Mouse (Mus musculus): ENCODE results near the gene Plekhg1. TPM values are rescaled to one million over a fixed set of nuclear protein-coding genes. Genes with fewer than 3 reads are reported as not detected.
A peak's percentile ranks its signal among the peaks of the same experiment; 100 is the strongest.

Gene Plekhg1
- polyA plus RNA-seq, 1 experiment from 2014 or later = 17.5 TPM

GRCm38 (mm10) chr10:3863411-3864195 is 123.4 kb downstream of the Plekhg1 start:
- H3K9ac ChIP-seq (ENCODE audit: low read depth, low read length) = peak overlapping the region; percentile 48
- peak overlapping the region; percentile 54 for H3K4me2 ChIP-seq (ENCODE audit: low read depth, low read length)
- DNase-seq (ENCODE audit: low spot score) (peak; percentile 91), ATAC-seq (ENCODE audit: low read depth) (peak; percentile 82)
- 8% methylated on average over 12 of the region's 12 CpGs for WGBS
- H3K36me3 ChIP-seq (ENCODE audit: control insufficient read depth, insufficient read depth, low read length) = no peaks in the 10 kb centered on the region
- peaks cover 36% of the 10 kb centered on the region for H3K4me1 ChIP-seq (ENCODE audit: control insufficient read depth, insufficient read depth, low read length)
- H3K27ac ChIP-seq (replicated peaks; ENCODE audit: low read depth, low read length) = peak overlapping the region; percentile 86
- no peaks in the 10 kb centered on the region for H3K27me3 ChIP-seq (replicated peaks; ENCODE audit: control insufficient read depth, insufficient read depth, low read length)
- H3K4me3 ChIP-seq (ENCODE audit: low read depth, low read length) = peak overlapping the region; percentile 24
- H3K9me3 ChIP-seq (ENCODE audit: control insufficient read depth, low read length) = no peaks in the 10 kb centered on the region

GRCm38 (mm10) chr10:3864196-3864540 is 124.0 kb downstream of the Plekhg1 start:
- peak; percentile 76 for ATAC-seq (ENCODE audit: low read depth)
- H3K27ac ChIP-seq (replicated peaks; ENCODE audit: low read depth, low read length) = peak overlapping the region; percentile 86

GRCm38 (mm10) chr10:3867298-3867697 is 127.1 kb downstream of the Plekhg1 start:
- no peaks in the 10 kb centered on the region for H3K36me3 ChIP-seq (ENCODE audit: control insufficient read depth, insufficient read depth, low read length)
- ATAC-seq (ENCODE audit: low read depth) = no peak

More at GRCm38 (mm10) chr10:3864196-3864540, 124.0 kb downstream of the Plekhg1 start:
- Histone ChIP-seq H3K4me2 (ENCODE audit: low read depth, low read length) (peak overlapping the region; percentile 54), H3K9me3 (ENCODE audit: control insufficient read depth, low read length) (no peaks in the 10 kb centered on the region), H3K27me3 (replicated peaks; ENCODE audit: control insufficient read depth, insufficient read depth, low read length) (no peaks in the 10 kb centered on the region), H3K36me3 (ENCODE audit: control insufficient read depth, insufficient read depth, low read length) (no peaks in the 10 kb centered on the region), H3K4me3 (ENCODE audit: low read depth, low read length) (peak overlapping the region; percentile 24), H3K9ac (ENCODE audit: low read depth, low read length) (peak overlapping the region; percentile 48), H3K4me1 (ENCODE audit: control insufficient read depth, insufficient read depth, low read length) (peaks cover 30% of the 10 kb centered on the region)
- WGBS = 12% methylated on average over 6 of the region's 6 CpGs
- DNase-seq (ENCODE audit: low spot score) = peak; percentile 86

DNA sequence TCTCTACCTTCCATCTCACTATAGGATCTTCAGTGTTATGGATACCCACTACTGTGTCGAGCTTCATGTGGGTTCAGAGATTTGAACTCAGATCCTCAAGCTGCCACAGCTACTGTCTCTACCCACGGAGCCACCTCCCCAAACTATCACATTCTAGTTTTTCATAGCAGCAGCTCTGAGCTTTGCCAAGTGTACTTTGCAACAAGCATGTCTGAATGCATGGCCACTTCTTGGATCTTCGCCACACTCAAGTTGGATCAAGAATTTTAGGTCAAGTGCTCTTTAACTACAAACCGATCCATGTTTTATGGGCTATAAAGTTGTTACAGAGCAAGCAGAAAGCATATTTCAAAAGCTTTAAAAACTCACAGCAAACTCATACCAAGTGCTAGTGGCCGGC is 130.7 kb downstream of the Plekhg1 start:
- Histone ChIP-seq H3K4me3 (ENCODE audit: low read depth, low read length) (no peak overlapping the region), H3K4me1 (ENCODE audit: control insufficient read depth, insufficient read depth, low read length) (no peaks in the 10 kb centered on the region), H3K27me3 (replicated peaks; ENCODE audit: control insufficient read depth, insufficient read depth, low read length) (no peaks in the 10 kb centered on the region), H3K36me3 (ENCODE audit: control insufficient read depth, insufficient read depth, low read length) (peaks cover 14% of the 10 kb centered on the region), H3K27ac (replicated peaks; ENCODE audit: low read depth, low read length) (no peak overlapping the region), H3K9me3 (ENCODE audit: control insufficient read depth, low read length) (no peaks in the 10 kb centered on the region), H3K9ac (ENCODE audit: low read depth, low read length) (no peak overlapping the region), H3K4me2 (ENCODE audit: low read depth, low read length) (no peak overlapping the region)
- no peak for DNase-seq (ENCODE audit: low spot score)
- no peak for ATAC-seq (ENCODE audit: low read depth)
- WGBS = 85% methylated on average over 5 of the region's 5 CpGs

More at GRCm38 (mm10) chr10:3867298-3867697, 127.1 kb downstream of the Plekhg1 start:
- no peak overlapping the region for H3K27ac ChIP-seq (replicated peaks; ENCODE audit: low read depth, low read length)
- no peak overlapping the region for H3K4me2 ChIP-seq (ENCODE audit: low read depth, low read length)
- H3K4me1 ChIP-seq (ENCODE audit: control insufficient read depth, insufficient read depth, low read length) = peaks cover 19% of the 10 kb centered on the region
- no peak overlapping the region for H3K9ac ChIP-seq (ENCODE audit: low read depth, low read length)
- no peak overlapping the region for H3K4me3 ChIP-seq (ENCODE audit: low read depth, low read length)
- H3K27me3 ChIP-seq (replicated peaks; ENCODE audit: control insufficient read depth, insufficient read depth, low read length) = no peaks in the 10 kb centered on the region
- no peaks in the 10 kb centered on the region for H3K9me3 ChIP-seq (ENCODE audit: control insufficient read depth, low read length)
- DNase-seq (ENCODE audit: low spot score) = no peak

- no peak overlapping the region for H3K27ac ChIP-seq (replicated peaks; ENCODE audit: low read depth, low read length)
- peaks cover 14% of the 10 kb centered on the region for H3K36me3 ChIP-seq (ENCODE audit: control insufficient read depth, insufficient read depth, low read length)
- no peaks in the 10 kb centered on the region for H3K27me3 ChIP-seq (replicated peaks; ENCODE audit: control insufficient read depth, insufficient read depth, low read length)
- no peak overlapping the region for H3K4me3 ChIP-seq (ENCODE audit: low read depth, low read length)
- H3K9me3 ChIP-seq (ENCODE audit: control insufficient read depth, low read length) = no peaks in the 10 kb centered on the region
- WGBS = 90% methylated on average over 6 of the region's 6 CpGs
- ATAC-seq (ENCODE audit: low read depth) (no peak), DNase-seq (ENCODE audit: low spot score) (no peak)
- H3K9ac ChIP-seq (ENCODE audit: low read depth, low read length) = no peak overlapping the region
- no peak overlapping the region for H3K4me2 ChIP-seq (ENCODE audit: low read depth, low read length)
- H3K4me1 ChIP-seq (ENCODE audit: control insufficient read depth, insufficient read depth, low read length) = 0 out of 2 replicates have a peak, but pooled peaks cover under 1% of the 10 kb centered on the region
These were observed 133.3 kb downstream of the Plekhg1 start for GRCm38 (mm10) chr10:3873467-3873866.

DNA sequence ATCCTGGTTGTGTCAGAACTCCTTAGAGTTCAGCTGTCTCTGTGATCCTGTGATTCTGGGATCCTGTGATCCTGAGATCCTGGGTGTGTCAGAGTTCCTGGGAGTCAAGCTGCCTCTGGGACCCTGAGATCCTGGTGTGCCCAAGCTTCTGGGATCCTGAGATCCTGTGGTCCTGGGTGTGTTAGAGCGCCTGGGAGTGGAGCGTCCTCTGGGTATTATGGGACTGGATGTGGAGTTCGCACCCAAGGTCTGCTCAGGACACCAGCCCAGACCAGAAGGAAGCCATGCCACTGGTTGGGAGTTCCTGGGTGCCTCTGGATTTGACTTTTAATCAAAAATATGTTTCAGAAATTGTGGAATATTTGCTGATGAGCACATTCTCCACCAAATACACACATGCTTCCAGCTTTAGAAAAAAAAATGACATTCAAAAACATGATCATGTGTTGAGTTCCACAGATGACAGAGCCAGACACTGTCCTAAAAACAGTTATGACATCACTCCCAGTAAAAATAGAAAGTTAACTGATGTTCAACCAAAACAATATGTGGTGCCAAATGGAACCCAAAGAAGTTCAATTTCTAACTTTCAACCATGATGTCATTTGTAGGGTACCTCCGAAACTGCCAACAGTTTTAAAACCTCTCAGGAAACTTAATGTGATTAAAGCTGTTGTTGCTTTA is 137.8 kb downstream of the Plekhg1 start:
- Histone ChIP-seq H3K36me3 (ENCODE audit: control insufficient read depth, insufficient read depth, low read length) (peaks cover 9% of the 10 kb centered on the region), H3K9me3 (ENCODE audit: control insufficient read depth, low read length) (no peaks in the 10 kb centered on the region), H3K9ac (ENCODE audit: low read depth, low read length) (no peak overlapping the region), H3K4me3 (ENCODE audit: low read depth, low read length) (no peak overlapping the region), H3K27me3 (replicated peaks; ENCODE audit: control insufficient read depth, insufficient read depth, low read length) (no peaks in the 10 kb centered on the region), H3K4me1 (ENCODE audit: control insufficient read depth, insufficient read depth, low read length) (0 out of 2 replicates have a peak, but pooled peaks cover 2% of the 10 kb centered on the region), H3K27ac (replicated peaks; ENCODE audit: low read depth, low read length) (no peak overlapping the region), H3K4me2 (ENCODE audit: low read depth, low read length) (no peak overlapping the region)
- 90% methylated on average over 4 of the region's 4 CpGs for WGBS
- no peak for DNase-seq (ENCODE audit: low spot score)
- ATAC-seq (ENCODE audit: low read depth) = no peak

DNA sequence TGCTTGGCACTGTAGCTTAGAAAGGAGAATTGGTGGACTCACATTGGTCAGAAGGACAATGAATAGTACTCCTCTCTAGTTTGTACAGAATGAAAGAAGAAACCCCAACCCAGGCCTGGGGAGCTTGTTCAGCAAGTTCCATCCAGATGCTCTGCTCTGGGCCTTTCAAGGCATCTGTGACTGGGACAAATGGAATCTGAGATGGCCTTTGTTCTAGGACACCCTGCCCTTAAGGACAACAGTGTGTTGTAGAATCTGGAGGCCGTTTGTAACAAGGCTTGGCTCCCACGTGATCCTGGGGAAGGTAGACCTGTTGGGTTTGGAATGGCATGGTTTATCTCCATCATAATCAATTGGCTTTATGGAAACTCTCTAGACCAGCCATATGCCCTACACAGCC is 141.0 kb downstream of the Plekhg1 start:
- 64% methylated on average over 2 of the region's 2 CpGs for whole genome bisulfite sequencing
- H3K27me3 ChIP-seq (replicated peaks; ENCODE audit: control insufficient read depth, insufficient read depth, low read length) = no peaks in the 10 kb centered on the region
- H3K27ac ChIP-seq (replicated peaks; ENCODE audit: low read depth, low read length) = no peak overlapping the region
- H3K4me3 ChIP-seq (ENCODE audit: low read depth, low read length) = no peak overlapping the region
- no peak for ATAC-seq (ENCODE audit: low read depth)
- no peak overlapping the region for H3K4me2 ChIP-seq (ENCODE audit: low read depth, low read length)
- H3K36me3 ChIP-seq (ENCODE audit: control insufficient read depth, insufficient read depth, low read length) = no peaks in the 10 kb centered on the region
- no peaks in the 10 kb centered on the region for H3K9me3 ChIP-seq (ENCODE audit: control insufficient read depth, low read length)
- no peak overlapping the region for H3K9ac ChIP-seq (ENCODE audit: low read depth, low read length)
- 0 out of 2 replicates have a peak, but pooled peaks cover 2% of the 10 kb centered on the region for H3K4me1 ChIP-seq (ENCODE audit: control insufficient read depth, insufficient read depth, low read length)
- DNase-seq (ENCODE audit: low spot score) = no peak

- DNase-seq (ENCODE audit: low spot score) (peak; percentile 43), ATAC-seq (ENCODE audit: low read depth) (no peak; the same call in 1 of the 2 replicates)
- Histone ChIP-seq H3K9ac (ENCODE audit: low read depth, low read length) (no peak overlapping the region), H3K4me1 (ENCODE audit: control insufficient read depth, insufficient read depth, low read length) (peaks cover 10% of the 10 kb centered on the region), H3K27ac (replicated peaks; ENCODE audit: low read depth, low read length) (no peak overlapping the region), H3K4me2 (ENCODE audit: low read depth, low read length) (no peak overlapping the region), H3K9me3 (ENCODE audit: control insufficient read depth, low read length) (no peaks in the 10 kb centered on the region), H3K36me3 (ENCODE audit: control insufficient read depth, insufficient read depth, low read length) (no peaks in the 10 kb centered on the region), H3K4me3 (ENCODE audit: low read depth, low read length) (no peak overlapping the region), H3K27me3 (replicated peaks; ENCODE audit: control insufficient read depth, insufficient read depth, low read length) (no peaks in the 10 kb centered on the region)
- 61% methylated on average over 4 of the region's 4 CpGs for WGBS
These were observed 148.3 kb downstream of the Plekhg1 start for GRCm38 (mm10) chr10:3888510-3888909.

Measured in embryonic facial prominence, embryonic 14.5 days (tissue).